Mouse (Mus musculus) lung, adult 2 months (tissue): ENCODE results near the gene A830031A19Rik.

ENCODE experiments used
- CTCF ChIP-seq: fragments of 200-500 bp; IDR thresholded peaks from 2 replicates; pipeline ENCODE4 v1.5.1; 2011; ENCODE audit warnings: mild to moderate bottlenecking, low read length, control low read depth; ENCODE audit not compliant: insufficient read depth
- POLR2A ChIP-seq: fragments of 200-500 bp; IDR thresholded peaks from 2 replicates; pipeline ENCODE4 v1.6.1; 2011; ENCODE audit warnings: low read depth, mild to moderate bottlenecking, control low read depth, low read length, borderline replicate concordance; ENCODE audit errors: extremely low read depth

DNA sequence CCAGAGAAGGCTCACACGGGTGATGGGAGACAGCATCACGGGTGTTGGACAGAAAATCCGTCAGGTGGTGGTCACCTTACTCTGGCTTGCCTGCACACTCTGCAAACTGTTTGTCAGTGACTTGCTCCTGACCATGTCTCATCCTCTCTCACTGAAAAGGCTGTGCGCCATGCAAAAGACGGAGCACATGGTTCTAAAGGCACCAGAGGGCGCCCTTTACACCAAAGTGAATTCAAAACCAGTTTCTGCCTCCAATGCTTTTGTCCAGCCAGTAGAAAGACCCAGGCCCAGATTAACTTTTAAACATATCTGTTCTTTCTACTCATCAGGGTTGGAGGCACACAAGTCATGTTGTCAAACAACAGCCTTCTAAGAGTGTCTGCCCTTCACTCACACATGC is 22.0 kb downstream of the A830031A19Rik start:
- TF ChIP-seq CTCF, result no peak
- no peak for TF ChIP-seq POLR2A
